16 mouse cellular contexts compared by ENCODE assay signal in the genomic region with DNA sequence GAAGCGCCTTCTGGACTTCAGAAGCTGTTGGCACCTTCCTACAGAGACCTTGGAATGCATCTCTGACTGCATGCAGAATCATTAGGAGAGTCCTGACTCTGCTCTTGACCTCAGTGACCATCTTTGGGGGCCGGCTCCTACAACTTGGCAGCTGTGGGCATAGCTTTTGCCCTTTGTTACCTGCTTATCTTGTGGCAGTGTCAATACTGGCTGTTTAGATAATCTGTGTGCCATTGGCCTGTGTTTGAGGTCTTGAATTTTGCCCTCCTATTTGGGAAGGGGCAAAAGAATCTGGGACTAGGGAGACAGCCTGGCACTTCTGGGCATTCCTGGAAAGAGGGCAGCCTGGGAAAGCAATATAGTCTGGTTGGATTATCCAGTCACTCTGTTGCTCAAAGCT.
"Had no signal": no experiment of that assay in that cellular context is flagged by ENCODE, and none has a peak within 500 bp of the region (broad histone marks: within the 10 kb centered on the region; RNA-seq: fewer than 3 reads in every experiment).

No protein-coding gene starts in this region.

- H3K27me3 ChIP-seq: stomach, embryonic 15.5 days had no signal

- H3K4me3 ChIP-seq: neural tube, embryonic 13.5 days; neural tube, embryonic 15.5 days; stomach, embryonic 15.5 days had no signal

- H3K27ac ChIP-seq: neural tube, embryonic 13.5 days; neural tube, embryonic 15.5 days; stomach, embryonic 15.5 days; stomach, postnatal 0 days had no signal

- DNase-seq: retina, postnatal 1 day; right cerebral cortex, adult 18-20 months; right cerebral cortex, postnatal 14 days; right cerebral cortex, postnatal 25 days; right cerebral cortex, postnatal 4 days; spleen, adult 18-20 months; thymus, adult 18-20 months; thymus, adult 2 months; thymus, postnatal 14 days; thymus, postnatal 25 days; thymus, postnatal 36 days; thymus, postnatal 4 days had no signal

- H3K4me2 ChIP-seq: neural tube, embryonic 13.5 days; neural tube, embryonic 15.5 days; stomach, embryonic 15.5 days had no signal

- H3K9ac ChIP-seq: neural tube, embryonic 13.5 days; neural tube, embryonic 15.5 days; stomach, embryonic 15.5 days had no signal

- H3K36me3 ChIP-seq: neural tube, embryonic 13.5 days; neural tube, embryonic 15.5 days; stomach, embryonic 15.5 days had no signal

- H3K9me3 ChIP-seq: neural tube, embryonic 13.5 days; neural tube, embryonic 15.5 days; stomach, embryonic 15.5 days had no signal
